18 mouse cellular contexts compared by ENCODE assay signal in the genomic region with DNA sequence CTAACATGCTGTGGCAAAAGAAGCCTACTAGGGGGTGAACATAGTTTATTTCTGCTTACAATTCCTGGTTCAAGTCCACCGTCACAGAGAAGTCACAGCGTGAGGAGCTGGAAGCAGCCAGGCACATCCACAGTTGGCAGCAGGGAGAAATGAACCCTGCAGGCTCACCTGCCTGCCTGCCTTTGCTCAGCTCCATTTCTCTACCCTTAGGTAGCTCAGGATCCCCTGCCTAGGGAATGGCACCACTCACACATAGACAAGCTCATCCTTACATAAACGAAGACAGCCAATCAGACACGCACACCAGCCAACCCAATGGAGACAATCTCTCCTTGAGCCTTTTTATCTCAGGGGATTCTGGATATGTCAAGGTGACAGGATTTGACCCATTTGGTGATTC.
"Had no signal": no experiment of that assay in that cellular context is flagged by ENCODE, and none has a peak within 500 bp of the region (broad histone marks: within the 10 kb centered on the region; RNA-seq: fewer than 3 reads in every experiment).

No protein-coding gene starts in this region.

- H3K27me3 ChIP-seq: intestine, embryonic 15.5 days; lung, embryonic 15.5 days; midbrain, embryonic 13.5 days had no signal

- H3K9ac ChIP-seq: intestine, embryonic 15.5 days; kidney, embryonic 15.5 days; liver, embryonic 13.5 days; lung, embryonic 15.5 days; midbrain, embryonic 13.5 days; neural tube, embryonic 13.5 days had no signal

- H3K27ac ChIP-seq: intestine, embryonic 15.5 days; kidney, embryonic 15.5 days; liver, embryonic 13.5 days; lung, embryonic 15.5 days; midbrain, embryonic 10.5 days; midbrain, embryonic 13.5 days; neural tube, embryonic 13.5 days had no signal

- H3K4me3 ChIP-seq: intestine, embryonic 15.5 days; kidney, embryonic 15.5 days; liver, embryonic 13.5 days; lung, embryonic 15.5 days; midbrain, embryonic 10.5 days; midbrain, embryonic 13.5 days; myocyte; neural tube, embryonic 13.5 days had no signal

- DNase-seq: kidney, adult 11 months; kidney, adult 8-10 months; kidney, postnatal 10 days; kidney, postnatal 36 days; liver, embryonic 13.5 days; lung, postnatal 14 days; retina, postnatal 1 day; thymus, adult 2 months; thymus, postnatal 14 days; thymus, postnatal 4 days had no signal

- H3K36me3 ChIP-seq: intestine, embryonic 15.5 days; kidney, embryonic 15.5 days; liver, embryonic 13.5 days; lung, embryonic 15.5 days; midbrain, embryonic 13.5 days; neural tube, embryonic 13.5 days had no signal

- H3K9me3 ChIP-seq: intestine, embryonic 15.5 days; kidney, embryonic 15.5 days; liver, embryonic 13.5 days; lung, embryonic 15.5 days; midbrain, embryonic 10.5 days; midbrain, embryonic 13.5 days; neural tube, embryonic 13.5 days had no signal

- H3K4me2 ChIP-seq: intestine, embryonic 15.5 days; kidney, embryonic 15.5 days; liver, embryonic 13.5 days; lung, embryonic 15.5 days; midbrain, embryonic 13.5 days; neural tube, embryonic 13.5 days had no signal

- ATAC-seq: intestine, embryonic 15.5 days; midbrain, embryonic 13.5 days; midbrain, embryonic 16.5 days had no signal
